Mouse (Mus musculus) T-helper 2 cell (primary cell): Measurements from ENCODE around the gene Tefm.
"Not testable (repeated sequence)": the region's sequence is repeated elsewhere in the genome, so short reads cannot be mapped to it uniquely, and the experiment has no call there.

Source experiments
- in situ Hi-C: fragments of 300-600 bp; cut with MboI, MseI; formaldehyde crosslinking; loops from one replicate; pipeline ENCODE4 v1.15.1; 2025; ENCODE audit warnings: high pct_unique_total_duplicates

Gene Tefm

DNA sequence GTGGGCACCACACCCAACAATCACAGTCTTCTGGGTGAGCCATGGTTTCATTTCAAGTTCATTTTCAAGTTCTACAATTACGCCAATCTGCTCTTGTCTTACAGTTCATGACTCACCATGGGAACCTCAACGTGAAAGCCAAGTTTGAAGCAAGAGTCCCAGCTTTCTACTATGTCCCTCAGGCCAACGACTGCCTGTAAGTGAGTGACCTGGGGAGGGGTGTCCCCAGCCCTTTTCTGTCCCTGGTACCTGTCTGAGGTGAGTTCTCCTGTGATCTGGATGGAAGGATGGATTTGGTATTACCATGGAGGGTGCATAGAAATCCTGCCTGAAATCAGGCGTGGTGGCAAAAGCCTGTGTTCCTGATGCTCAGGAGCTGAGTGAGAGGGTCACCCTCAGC lies 14.9 kb upstream of the Tefm start:
- in situ Hi-C loops = no loop called here

DNA sequence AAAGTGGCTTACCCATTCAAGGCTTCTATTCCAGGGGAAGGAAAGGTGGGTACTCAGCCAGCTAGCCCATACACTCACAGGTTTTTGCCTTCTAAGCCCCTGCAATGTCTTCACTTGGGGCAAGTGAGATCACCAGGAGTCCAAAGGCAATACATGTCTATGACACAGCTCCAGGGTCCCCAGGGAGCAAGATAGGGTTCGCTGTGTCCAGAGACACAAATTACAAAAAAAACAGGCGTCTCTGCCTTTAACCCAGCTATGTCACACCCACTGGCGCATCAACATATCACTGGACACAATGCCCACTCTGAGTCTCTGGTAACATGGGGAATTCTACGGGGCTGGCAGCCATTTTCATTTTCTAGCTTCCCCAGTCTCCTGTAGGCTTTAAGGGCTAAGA lies 14.0 kb upstream of the Tefm start:
- in situ Hi-C loops = no loop called here

DNA sequence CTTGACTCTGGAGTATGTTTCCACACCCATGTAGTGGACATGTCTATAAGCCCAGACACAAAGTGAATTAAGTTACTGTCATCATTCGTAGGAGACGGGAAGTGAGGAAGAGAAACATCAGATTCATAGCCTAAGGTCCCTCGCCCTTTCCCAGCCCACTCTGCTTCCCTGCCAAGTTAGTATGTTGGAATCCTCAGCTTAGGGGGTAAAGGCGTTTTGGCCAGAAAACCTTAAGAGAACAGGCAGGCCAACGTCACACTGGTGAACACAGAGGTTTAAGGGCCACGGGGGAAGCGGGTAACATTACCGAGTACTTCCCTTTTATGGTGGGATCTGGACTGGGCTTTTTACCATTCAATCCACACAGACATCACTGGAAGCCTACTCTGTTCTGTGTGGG lies 13.6 kb upstream of the Tefm start:
- in situ Hi-C loops = no loop called here

DNA sequence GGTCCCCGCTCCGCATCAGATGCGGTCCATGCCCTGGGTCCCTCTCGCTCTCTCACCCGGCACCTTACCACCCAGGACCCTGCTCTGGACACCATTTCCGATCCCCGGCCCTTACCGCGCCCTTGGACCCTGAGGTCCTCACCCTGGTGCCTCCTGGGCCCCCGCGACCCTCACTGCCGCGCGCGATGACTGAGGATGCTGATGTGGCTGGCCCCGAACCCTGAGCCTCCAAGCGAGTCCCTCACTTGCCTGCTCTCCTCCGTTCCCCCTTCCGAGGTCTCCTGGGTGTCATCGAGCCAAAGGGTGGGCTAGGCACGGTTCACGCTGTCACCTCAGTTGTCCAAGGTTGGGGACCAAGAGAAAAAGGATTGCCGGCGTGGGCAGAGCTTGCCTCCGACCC lies 12.5 kb upstream of the Tefm start:
- in situ Hi-C loops = no loop called here

DNA sequence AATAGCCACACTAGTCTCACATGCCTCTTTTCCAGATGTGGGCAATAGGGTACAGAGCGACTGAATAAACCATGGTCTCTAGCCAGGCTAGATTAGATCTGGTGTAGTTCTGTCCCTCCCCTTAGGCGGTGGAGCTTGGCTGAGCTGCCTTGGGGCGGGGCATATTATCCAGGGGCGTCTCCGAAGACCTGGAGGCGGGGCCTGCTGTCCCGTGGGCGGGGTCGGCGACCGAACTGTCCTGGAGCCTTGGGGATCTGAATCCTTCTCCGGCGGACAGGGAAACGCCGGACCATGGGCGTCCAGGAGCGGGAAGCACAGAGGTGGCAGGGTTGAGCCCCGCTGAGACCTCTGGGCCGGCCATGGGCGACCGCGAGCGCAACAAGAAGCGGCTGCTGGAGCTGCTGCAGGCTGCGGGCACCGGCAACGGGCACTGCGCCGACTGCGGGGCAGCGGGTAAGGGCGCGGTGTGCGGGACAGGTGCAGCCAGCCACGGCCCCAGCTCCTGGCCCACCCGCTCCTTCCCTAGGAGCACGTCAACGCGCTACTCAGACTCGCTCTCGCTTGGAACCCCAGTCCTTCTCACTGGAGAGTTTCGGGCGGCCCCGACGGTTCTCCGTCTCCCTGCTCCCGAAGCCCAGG lies 12.0 kb upstream of the Tefm start, which contains the start of gene Adap2:
Gene Adap2 (plus strand): TSS at position 249 of the 639 bp plus-strand sequence.
- in situ Hi-C loops = no loop called here

DNA sequence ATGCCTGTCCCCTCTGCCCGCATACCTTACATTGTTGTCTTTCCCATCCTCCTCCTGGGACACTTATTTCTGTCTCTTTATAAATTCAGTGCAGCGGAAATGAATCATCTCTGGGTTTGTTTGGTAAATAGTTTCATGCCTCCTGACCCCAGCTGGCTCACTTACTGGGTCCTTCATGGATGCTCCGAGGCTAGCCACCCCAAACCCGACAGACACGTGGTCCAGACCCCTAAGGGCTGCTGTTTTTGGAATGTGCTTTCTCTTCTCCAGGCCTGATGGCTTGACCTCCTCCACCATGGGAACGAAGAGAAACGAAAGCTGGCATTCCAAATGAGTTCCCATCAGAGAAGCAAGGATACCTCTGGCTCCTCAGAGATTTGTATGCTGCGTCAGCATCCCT lies 10.4 kb upstream of the Tefm start:
- in situ Hi-C loops = no loop called here

DNA sequence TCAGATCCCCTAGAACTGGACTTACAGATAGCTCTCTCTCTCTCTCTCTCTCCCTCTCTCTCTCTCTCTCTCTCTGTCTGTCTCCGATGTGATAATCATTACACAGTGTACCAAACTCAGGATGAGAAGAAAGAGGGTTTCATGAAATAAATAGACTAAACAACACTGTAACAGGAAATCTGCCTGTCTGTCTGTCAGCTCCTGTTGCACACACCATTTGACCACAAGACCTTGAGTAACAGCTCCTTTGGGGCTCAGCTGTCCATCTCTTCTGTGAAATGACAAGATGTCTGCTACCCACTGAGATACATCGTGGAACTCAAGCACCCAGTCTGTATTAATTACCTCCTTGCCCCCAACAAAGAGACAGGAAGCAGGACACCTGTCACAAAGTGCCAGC lies 9.6 kb upstream of the Tefm start:
- in situ Hi-C loops = no loop called here

DNA sequence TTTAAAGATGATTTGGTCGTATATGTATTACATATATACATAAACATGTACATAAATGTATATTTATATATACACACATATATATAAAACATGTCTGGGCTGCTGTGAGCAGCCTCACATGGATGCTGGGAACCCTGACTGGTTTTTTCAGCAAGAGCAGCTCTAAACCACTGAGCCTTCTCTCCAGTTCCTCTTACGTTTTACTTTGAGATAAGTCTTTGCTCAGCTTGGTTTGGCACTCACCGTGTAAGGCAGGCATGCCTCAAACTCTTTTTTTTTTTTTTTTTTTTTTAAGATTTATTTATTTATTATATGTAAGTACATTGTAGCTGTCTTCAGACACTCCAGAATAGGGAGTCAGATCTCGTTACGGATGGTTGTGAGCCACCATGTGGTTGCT lies 8.6 kb upstream of the Tefm start:
- in situ Hi-C loops = no loop called here

DNA sequence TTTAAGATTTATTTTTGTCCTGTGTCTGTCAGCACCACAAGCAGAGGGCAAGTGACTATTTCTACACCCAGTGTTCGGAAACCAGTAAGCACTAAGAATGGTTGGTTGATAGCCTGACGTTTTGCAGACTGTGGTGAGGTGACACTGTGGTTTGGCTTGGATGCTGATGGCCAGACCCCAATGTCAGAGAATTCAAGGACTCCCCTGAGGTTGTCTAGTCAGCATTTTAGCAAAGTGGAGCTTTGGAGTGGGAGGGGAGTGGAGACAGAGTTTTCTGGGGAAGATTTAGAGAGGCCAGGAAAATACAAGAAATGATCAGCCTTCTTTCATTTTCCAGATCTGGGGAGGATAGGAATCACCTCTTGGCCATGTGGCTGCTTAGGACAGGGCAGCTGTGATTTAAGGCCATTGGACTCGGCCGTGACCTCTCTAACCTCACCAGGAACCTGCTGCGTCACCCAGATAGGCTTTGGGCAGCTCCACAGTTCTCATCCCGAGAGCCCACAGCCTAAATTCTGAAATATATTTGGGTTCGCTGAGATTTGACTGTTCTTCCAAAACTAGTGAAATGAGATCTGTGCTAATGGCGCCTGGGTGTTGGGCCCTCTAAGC lies 7.5 kb upstream of the Tefm start:
- in situ Hi-C loops = no loop called here

DNA sequence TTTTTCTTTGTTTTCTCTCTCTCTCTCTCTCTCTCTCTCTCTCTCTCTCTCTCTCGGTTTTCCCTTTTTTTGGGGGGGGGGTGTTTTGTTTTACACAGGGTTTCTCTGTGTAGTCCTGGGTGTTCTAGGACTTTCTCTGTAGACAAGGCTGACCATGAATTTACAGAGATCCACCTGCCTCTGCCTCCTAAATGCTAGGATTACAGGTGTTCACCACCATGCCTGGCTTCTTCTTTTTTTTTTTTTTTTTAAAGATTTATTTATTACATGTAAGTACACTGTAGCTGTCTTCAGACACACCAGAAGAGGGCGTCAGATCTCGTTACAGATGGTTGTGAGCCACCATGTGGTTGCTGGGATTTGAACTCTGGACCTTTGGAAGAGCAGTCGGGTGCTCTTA lies 7.0 kb upstream of the Tefm start:
- in situ Hi-C loops = not testable (repeated sequence)

DNA sequence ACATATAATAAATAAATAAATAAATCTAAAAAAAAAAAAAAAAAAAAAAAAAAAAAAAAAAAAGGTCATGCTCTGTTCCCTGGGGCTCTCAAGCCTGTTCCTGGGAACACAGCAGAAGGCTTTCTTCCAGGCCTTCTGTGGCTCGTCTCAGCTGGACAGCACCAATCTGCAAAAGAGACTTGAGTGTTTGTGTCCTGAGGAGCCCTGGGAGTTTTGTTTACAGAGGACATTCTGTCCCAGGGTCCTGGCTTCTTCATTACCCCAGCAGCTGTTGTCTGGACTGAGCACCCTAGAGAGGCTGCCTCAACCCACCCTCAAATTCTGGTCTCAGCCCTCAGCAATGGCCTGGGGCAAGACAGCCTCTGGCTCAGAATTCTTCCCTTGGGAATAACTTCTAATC lies 6.3 kb upstream of the Tefm start:
- in situ Hi-C loops = no loop called here

DNA sequence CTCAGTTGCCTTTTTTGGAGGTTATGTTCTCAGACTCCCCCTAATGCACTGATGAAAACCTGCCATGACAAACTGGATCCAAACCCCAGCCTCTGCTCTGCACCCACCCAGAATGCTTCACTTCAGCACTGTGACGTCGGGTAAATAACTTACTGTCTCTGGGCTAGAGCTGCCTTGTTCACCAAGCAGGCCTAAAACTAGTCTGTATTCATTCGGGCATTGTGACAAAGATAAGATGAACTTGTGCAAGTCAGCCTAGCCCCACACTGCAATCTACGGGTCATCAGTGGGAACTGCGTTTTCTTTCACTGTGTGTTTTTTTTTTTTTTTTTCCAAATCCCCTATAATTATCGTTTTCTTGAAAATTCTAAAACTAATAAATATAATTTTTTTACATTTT lies 5.8 kb upstream of the Tefm start:
- in situ Hi-C loops = no loop called here

DNA sequence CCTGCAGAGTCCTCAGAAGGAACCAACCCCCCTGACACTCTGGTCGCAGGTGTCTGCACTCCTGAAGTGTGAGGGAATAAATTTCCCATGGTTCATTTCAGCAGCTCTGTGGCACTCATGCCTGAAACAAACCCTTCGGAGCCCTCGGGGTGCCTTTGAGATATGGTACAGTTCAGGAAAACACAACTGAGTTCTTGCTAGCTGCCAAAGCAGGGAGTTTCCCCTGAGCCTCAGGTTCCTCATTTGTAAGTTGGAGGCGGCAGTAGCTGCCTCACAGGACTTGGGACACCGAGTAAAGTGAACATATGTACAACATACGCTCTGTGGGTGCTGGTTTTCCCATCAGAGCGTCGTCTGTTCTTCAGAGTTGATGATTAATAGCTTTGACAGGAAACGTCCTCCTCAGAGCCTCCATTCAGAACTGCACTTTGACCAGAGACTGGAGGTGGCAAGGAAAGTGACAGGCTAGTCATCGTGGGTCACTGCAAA lies 3.9 kb upstream of the Tefm start:
- in situ Hi-C loops = no loop called here

DNA sequence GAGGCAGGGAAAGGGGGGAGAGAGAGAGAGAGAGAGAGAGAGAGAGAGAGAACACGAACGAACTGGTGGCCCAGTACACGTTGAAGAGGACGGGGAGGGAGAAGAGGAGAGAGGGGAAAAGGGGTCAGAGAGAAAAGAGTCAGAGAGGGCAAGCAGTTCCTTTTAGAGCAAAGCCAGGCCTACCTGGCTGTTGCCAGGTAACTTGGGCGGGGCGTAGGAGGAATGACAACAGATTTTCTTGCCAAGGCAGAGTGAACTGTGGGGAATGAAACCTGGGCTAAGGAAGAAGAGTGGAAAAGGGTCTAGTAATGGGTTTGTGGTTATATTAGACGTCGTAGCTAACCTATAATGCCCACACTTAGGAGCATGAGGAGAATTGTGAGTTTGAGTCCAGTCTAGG lies 897 bp upstream of the Tefm start:
- in situ Hi-C loops = no loop called here

DNA sequence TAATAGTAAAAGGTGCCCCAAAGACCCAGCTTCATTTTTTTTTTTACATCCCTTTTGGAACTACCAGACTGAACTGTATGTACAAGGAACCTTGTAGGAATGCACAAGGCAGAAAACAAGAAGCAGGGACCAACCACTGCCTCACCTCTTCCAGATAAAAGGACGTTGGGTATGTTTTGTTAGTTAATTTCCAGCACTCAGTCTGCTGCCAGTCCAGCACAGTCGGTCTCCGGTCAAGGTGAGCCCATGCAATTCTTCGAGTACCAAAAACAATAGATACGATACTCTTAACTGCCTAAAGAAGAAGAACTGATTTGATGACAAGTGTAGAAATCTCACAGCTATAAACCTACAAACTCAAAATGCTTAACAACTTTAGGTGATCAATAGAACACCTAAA lies 4.2 kb downstream of the Tefm start:
- in situ Hi-C loops = no loop called here

DNA sequence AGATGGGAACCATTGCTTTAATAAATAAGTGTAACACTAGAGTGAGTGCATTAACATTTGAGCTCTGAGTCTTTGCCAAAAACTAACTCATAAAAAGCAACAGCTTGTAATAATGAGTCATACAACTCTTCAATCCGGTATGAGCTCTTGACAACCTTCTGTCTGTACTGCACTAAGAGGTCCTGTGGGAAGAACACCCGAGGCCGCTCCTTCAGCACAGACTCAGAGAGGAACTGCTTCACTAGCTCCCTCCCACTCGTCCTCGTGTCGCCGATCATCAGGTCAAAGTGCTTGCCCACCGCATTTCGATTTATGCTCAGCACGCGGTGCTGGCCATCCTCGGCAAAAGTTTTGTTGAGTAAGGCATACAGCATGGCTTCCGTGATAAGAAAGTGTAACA lies 5.2 kb downstream of the Tefm start:
- in situ Hi-C loops = no loop called here

DNA sequence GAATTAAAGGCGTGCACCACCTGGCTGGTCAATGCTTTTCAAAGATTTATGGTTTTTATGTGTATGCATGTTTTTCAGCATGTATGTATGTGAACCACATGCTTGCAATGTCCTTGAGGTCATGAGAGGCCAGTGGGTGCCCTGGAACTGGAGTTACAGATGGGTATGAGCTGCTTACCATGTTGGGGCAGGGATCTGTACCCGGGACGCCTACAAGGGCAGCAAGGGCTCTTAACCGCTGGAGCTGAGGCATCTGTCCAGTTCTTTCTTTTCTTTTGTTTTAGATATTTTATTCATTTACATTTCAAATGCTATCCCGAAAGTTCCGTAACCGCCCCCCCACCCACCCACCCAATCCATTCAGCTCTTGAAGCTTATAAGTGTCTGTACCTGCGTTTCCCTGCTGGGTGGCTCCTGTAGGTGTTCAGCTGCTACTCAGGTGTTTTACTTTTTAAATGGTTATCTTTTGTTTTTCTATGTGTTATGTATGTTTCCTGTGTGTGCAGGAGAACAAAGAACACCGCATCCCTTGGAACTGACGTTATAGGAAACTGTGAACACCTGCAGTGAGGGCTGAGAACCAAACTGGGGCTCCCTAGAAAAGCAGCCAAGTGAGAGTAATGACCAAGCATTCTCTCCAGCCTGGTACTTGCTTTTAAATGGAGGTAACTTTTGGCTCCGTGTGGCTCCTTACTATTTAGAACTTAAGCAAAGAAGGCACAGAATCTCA lies 5.9 kb downstream of the Tefm start:
- in situ Hi-C loops = no loop called here

DNA sequence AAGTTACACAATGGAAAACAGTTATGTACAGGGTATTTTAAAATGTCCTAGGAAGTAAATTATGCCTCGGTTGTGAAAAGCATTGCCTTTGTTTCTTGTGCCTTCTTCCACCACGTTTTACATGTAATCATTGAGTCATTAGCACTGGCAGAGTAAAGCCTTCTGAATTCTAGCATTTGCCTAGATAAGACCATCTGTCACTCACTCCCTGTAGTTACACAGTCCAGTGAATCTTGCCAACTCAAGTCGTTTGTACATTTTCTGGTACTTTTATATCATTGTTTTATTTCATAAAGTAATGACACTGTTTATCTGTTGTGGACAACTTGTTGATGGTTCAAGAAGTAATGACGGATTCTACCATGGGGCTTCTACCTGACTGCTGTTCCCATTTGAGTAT lies 7.2 kb downstream of the Tefm start:
- in situ Hi-C loops = loop anchor here (5.0 kb wide), 1 partner anchor 92 kb away; no protein-coding TSS in a partner anchor

DNA sequence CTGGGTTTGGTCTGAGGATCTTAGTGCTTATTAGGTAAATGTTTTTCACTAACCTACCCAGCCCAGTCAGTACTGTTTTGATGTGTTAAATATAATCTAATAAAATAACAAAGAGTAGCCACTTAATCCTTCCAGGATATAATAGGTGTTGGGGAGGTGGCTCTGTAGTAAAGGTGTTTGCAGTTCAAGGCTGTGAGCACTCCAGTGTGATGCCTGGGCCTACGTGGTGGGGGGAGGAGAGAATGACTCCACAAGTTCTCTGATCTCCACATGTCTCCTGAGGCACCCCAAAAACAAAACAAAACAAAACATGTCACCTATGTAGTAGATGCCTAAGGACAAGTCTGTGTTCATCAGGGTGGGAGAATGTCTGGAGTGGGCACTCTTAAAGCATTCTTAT lies 9.9 kb downstream of the Tefm start:
- in situ Hi-C loops = loop anchor here (5.0 kb wide), 1 partner anchor 90 kb away; no protein-coding TSS in a partner anchor

DNA sequence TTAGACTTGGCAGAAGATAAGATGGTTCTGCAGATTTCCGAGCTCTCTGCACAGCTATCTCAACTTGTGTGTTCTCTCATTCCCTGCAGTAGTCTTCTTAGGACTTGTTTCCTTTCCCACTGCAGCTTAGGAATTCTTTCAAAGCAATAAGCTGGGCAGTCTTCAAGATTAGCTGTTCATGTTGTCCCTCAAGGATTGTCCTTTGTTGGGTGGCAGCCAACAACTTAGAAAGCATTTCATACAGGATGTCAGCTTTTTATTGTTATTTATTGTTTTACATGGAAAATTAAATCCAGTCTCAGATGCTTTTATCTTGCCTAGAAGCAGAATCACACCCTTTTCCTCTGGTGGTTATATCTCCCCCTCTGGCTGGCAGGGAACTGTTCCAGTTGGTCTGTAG lies 25.6 kb downstream of the Tefm start:
- in situ Hi-C loops = no loop called here

DNA sequence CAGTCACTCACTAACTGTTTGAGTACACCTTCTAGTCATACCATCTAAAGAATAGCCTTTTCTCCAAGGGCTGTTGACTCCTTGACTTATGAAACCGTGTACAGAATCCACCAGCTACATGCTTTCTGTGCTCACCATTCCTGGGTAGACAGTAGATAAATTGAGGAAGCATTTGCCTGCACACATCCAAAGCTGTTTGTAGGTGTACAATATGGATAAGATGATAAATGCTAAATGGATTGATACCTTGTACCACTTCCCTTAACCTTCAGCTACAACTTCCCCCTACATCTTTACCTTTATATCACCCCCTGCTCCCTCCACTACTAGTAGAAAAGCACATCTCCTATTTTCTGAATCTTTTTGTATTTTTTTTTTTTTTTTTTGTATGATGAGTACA lies 37.6 kb downstream of the Tefm start:
- in situ Hi-C loops = no loop called here

DNA sequence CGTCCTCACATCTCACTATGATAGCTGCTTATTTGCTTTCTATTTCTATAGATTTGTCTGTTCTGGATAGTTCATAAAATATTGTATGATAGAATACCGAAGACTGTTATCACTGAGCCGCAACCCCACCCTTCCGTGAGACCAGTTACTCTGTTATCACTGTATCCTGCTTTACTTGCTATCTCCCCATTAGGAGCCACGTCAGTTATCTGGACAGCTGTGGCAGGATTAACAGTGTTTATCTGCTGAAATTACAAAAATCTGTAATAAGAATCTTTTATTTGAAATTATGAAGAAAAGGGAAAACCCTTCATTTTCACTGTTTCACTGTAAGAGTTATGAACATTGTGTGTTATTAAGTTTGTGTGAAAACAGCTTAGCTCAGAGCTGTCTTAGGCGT lies 40.7 kb downstream of the Tefm start:
- in situ Hi-C loops = no loop called here

DNA sequence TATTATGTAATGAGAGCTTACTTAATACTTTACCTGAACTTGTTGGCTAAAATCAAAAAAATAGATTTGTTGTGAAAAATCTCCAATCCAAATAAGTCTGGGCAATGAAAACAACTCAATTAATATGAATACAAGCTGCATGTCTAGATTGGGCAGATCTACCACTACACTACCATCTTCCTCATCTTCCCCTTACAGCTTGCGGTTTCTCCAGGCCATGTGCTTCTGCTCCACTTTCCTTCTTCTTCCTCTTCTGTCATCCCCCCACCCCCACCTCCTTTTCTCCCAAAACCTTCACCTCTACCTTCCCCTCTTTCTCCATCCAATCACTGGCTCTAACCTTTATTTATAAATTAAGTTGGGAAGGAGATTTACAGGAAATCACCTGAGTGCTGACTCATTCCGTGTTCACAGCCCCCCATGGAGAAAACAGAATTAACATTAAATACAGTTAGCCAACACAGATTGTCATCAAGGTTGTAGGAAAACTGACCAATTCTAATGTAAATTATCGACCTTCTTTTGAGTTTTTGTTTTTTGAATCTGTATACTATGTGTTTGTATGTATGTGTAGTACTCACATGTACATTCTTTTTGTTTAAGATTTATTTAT lies 43.4 kb downstream of the Tefm start:
- in situ Hi-C loops = no loop called here
